ENCODE assay signal across 8 mouse cellular contexts in the genomic region with DNA sequence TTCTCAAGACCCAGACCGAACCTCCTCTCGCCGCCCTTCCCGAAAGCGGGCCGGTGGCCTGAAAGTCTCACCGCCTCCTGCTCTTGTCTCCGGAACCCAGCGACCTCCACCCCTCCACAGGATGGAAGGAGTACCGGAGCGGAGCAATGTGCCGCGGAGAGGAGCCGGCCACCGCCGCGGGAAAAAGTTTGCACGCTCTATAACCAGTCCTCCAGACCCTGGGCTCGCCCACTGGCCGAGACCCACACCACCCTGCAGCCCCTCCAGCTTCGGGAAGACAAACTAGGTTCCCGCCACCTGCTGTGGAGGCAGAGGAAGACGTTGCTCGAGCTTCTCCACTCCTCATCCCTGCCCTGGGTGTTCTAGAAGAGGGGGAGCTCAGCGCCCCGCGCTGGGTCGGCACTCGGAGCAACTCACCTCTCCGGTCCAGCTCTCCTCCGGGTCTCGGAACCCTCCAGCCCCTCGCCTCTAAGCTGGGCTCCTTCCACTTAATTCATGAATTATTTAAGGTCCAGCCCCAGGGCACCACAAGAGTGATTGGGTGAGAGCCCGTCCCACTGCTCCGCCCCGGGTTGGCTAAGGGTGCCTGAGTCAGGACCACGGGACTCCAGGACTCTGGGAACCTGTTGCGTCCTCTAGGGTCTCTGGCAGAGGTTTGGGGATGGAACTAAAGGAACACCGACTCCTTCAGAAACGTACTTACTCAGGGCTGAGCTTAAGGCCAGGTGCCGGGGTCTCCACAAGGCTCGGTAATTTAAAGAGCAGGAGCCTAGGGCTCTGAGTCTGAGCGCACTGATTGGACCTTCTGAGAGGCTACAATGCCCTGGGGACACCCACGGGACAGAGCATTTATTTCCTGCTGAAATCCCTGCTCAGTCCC. TPM values are rescaled to one million over a fixed set of nuclear protein-coding genes. Genes with fewer than 3 reads are reported as not detected.
DNase-seq lines count a peak whose midpoint lies in the region; ATAC-seq and TF ChIP-seq lines count a peak whose summit lies in the region.

Prom1 (minus strand) TSS at position 802 of the 880 bp plus-strand sequence.

- H3K27ac ChIP-seq in embryonic facial prominence, embryonic 14.5 days (replicated peaks; ENCODE audit: low read depth, low read length): peak within 1 kb of the TSS; percentile 86
- 0 out of 2 replicates have a peak within 1 kb of the TSS, but pooled peaks have one; percentile 57 for H3K27ac ChIP-seq in lung, postnatal 0 days (ENCODE audit: low read length)

- no peaks in the 10 kb centered on the region for H3K4me1 ChIP-seq in embryonic facial prominence, embryonic 14.5 days (ENCODE audit: control insufficient read depth, insufficient read depth, low read length)
- peaks cover 3% of the 10 kb centered on the region; the same call in 1 of the 2 replicates for H3K4me1 ChIP-seq in lung, postnatal 0 days (ENCODE audit: insufficient read depth, low read depth, low read length)

- peak within 1 kb of the TSS; percentile 97 for H3K4me2 ChIP-seq in embryonic facial prominence, embryonic 14.5 days (ENCODE audit: low read depth, low read length)
- H3K4me2 ChIP-seq in lung, postnatal 0 days (replicated peaks; ENCODE audit: low read depth, low read length): peak within 1 kb of the TSS; percentile 97

- H3K4me3 ChIP-seq in embryonic facial prominence, embryonic 14.5 days (ENCODE audit: low read depth, low read length): peak within 1 kb of the TSS; percentile 72
- peak within 1 kb of the TSS; percentile 57 for H3K4me3 ChIP-seq in lung, postnatal 0 days (ENCODE audit: low read depth, low read length)

- no peaks in the 10 kb centered on the region for H3K27me3 ChIP-seq in embryonic facial prominence, embryonic 14.5 days (replicated peaks; ENCODE audit: control insufficient read depth, insufficient read depth, low read length)
- no peaks in the 10 kb centered on the region for H3K27me3 ChIP-seq in lung, postnatal 0 days (replicated peaks; ENCODE audit: insufficient read depth, low read length)

- DNase-seq in adrenal gland, adult (ENCODE audit: inconsistent age in 2 of 2, low spot score in 1 of 2): peak; percentile 9 to 45
- DNase-seq in adrenal gland, adult 8-10 months: no peak
- peak; percentile 41 for DNase-seq in adrenal gland, postnatal 10 days
- DNase-seq in embryonic facial prominence, embryonic 14.5 days (ENCODE audit: low spot score): peak; percentile 59
- peak; percentile 8 to 11 for DNase-seq in heart, postnatal 14 days
- DNase-seq in kidney, postnatal 4 days: peak; percentile 71 to 82
- peak; percentile 44 for DNase-seq in lung, postnatal 0 days (ENCODE audit: low spot score)
- DNase-seq in retina, postnatal 1 day: peak; percentile 65

- no peak for TF ChIP-seq EP300 in lung, postnatal 0 days (IDR thresholded peaks at IDR 0.05)

- TF ChIP-seq CTCF in lung, postnatal 0 days (IDR thresholded peaks at IDR 0.05): no peak

- WGBS in embryonic facial prominence, embryonic 14.5 days: 2% methylated on average over 38 of the region's 44 CpGs
- WGBS in lung, postnatal 0 days: 2% methylated on average over 41 of the region's 44 CpGs

- H3K9me3 ChIP-seq in embryonic facial prominence, embryonic 14.5 days (ENCODE audit: control insufficient read depth, low read length): no peaks in the 10 kb centered on the region
- no peaks in the 10 kb centered on the region for H3K9me3 ChIP-seq in lung, postnatal 0 days (ENCODE audit: low read length)

- no peaks in the 10 kb centered on the region for H3K36me3 ChIP-seq in embryonic facial prominence, embryonic 14.5 days (ENCODE audit: control insufficient read depth, insufficient read depth, low read length)
- no peaks in the 10 kb centered on the region for H3K36me3 ChIP-seq in lung, postnatal 0 days (ENCODE audit: insufficient read depth, low read length)

- H3K9ac ChIP-seq in embryonic facial prominence, embryonic 14.5 days (ENCODE audit: low read depth, low read length): peak within 1 kb of the TSS; percentile 82
- H3K9ac ChIP-seq in lung, postnatal 0 days (replicated peaks; ENCODE audit: low read depth): peak within 1 kb of the TSS; percentile 51

- intact Hi-C loops in heart, postnatal 14 days (cut with DNase I): loop anchor here (5.0 kb wide), 1 partner anchor 259 kb away; no protein-coding TSS in a partner anchor

- ATAC-seq in embryonic facial prominence, embryonic 14.5 days (ENCODE audit: low read depth): peak; percentile 71
- ATAC-seq in lung, postnatal 0 days: peak; percentile 72

RNA-seq across cellular contexts. Expression of gene Prom1, which starts in this region (rescaled TPM):
- total RNA-seq in adrenal gland, adult 8-10 months (2022): 1 to 10 TPM; 2.1 to 5.4 (median 3.9) TPM
- total RNA-seq in adrenal gland, postnatal 10 days (2021): 10 to 100 TPM; 16.4 to 19.4 TPM
- polyA plus RNA-seq in embryonic facial prominence, embryonic 14.5 days (2014; fragmentation: Nextera tagmentation; extraction: Ambion mirVana): 27.2 and 29.7 TPM in 2 replicates
- 10 to 100 TPM; 11.6 to 14.2 TPM for total RNA-seq in heart, postnatal 14 days (2021)
- 22.8 and 22.9 TPM in 2 replicates for polyA plus RNA-seq in lung, postnatal 0 days (2015; fragmentation: Nextera tagmentation; extraction: Ambion mirVana)
